Mouse (Mus musculus) urinary bladder, adult 2 months (tissue): ENCODE results near the gene Ehf. TPM values are rescaled to one million over a fixed set of nuclear protein-coding genes. Genes with fewer than 3 reads are reported as not detected.

Experiments used
- DNase-seq: peaks from one replicate; pipeline ENCODE4 v3.0.0; 2022; ENCODE audit warnings: low spot score
- polyA plus RNA-seq: library from polyadenylated mRNA; depleted of rRNA; stranded (reverse); fragments of >200 nt; gene quantifications from 2 replicates; pipeline ENCODE4 v1.2.3, GENCODE M21; 2012; rRNA removed

Gene Ehf
- 38.2 and 39.6 TPM in 2 replicates for polyA plus RNA-seq

DNA sequence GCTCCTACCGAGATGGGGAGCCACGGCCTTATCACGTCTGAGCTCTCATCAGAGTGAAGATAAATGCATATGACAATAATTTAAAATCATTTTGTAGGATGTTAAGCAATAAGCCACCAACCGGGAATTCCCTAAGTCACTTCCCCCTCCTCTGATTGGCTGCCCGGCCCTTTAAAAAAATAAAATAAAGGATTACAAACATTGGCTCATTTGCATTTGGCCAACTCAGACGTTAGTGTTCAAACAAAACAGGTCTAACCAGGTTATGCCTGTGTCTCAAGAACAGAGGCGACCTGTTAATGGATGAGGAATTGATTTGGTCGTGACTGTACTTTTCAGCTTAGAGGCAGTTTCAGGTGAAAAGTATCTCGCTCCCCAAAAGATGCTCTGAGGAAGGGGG is at the start of gene Ehf:
Gene Ehf (minus strand): TSS at position 147 of the 400 bp plus-strand sequence.
- no peak for DNase-seq

DNA sequence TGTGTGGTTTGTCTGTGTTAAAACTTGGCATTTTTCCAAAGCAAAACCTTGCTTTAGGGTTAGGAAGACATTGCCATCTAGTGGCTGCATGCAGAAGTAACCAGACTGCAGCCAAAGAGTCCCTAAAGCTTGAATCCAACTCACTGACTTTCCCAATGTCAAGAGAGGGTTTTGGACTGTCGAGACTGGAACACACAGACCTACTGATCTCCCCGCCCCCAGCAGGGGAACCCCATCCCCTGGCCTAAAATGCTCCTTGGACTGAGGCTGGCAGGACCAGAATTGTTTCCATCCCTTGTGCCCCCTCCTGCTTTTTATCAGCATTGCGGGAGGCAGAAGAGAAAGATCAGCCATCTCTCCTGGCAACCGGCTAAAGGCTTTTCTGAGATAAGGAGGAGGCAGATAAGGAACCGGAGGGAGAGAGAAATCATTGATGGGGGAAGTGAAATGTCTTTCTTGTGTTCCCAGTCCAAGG is 44.4 kb upstream of the Ehf start:
- peak; percentile 30 for DNase-seq

- DNase-seq, result no peak
Observed at GRCm38 (mm10) chr2:103346751-103347289, 43.7 kb upstream of the Ehf start.

DNA sequence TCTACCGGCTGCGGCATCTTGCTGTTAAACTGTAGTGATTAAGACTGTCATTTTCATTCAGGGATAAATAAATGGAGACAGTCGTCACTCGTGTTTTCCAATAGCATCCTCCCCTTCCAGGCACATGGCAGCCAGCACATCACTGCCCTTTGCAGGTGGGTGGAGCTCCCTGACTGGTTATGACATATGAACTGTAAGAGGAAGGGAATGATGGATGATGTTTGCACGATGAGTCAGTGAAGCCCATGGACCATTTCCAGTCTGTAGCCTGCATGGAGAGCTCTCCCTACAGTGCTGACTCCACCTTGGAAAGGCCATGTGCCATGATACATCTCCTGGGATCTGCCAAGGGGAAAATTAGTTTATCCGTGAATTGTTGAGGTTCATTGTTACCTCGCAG is 40.5 kb upstream of the Ehf start:
- DNase-seq, result no peak

DNA sequence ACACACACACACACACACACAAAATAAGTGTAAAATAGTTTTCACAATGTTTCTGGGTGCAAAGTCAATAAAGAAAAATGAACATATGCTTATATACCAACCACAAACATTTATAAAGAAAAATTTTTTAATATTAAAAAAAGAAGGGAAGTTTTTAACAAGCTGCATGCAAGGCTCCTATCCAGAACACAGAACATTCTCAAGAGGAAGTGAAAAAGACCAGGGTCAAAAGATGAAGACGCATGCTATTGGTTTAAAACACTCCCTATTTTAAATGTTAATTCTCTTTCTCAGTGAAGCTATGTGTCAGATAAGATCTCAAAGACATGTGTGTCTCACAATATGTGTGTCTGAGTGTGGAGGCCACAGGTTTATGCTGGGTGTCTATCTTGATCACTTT is 39.0 kb upstream of the Ehf start:
- no peak for DNase-seq

- DNase-seq, result no peak
Observed at GRCm38 (mm10) chr2:103341375-103341971, 38.4 kb upstream of the Ehf start.

DNA sequence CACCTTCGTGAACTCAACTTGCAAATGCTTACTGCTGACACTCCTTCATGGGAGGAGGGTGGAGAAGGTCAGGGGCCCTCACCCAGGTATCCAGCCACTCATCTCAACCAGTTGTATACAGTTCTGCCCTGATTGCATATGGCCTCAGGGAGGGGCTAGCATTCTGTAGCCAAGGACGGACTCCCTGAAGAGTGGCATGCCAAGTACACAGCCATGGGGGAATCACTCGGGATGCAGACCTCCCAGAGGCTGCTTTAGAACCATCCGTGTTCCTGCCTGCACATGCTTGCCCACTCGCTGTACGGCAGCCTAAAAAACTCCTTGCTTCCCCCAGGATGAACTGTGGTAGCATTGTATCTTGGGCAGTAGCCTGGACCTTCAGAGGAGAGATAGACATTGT is 35.6 kb upstream of the Ehf start:
- no peak for DNase-seq

GRCm38 (mm10) chr2:103337370-103337769 is 34.3 kb upstream of the Ehf start:
- DNase-seq, result no peak

DNA sequence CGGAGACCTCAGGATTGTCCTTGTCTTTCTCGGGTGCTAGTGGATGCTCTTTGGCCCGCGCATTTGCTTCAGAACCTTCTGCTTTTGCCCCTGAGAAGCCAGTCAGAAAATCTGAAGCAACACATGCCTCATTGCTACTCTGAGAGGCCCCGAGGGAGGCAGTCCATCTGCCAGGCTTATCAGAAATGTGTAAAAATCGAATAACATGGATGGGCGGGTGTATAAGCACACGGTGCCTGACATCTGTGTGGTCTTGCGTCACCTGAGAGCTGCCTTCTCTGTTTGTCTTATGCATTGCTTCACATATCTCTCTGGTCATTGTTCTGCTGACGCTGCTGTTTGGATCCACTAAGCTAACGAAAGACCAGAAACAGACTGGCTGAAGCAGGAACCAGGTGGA is 33.5 kb upstream of the Ehf start:
- DNase-seq, result no peak

DNA sequence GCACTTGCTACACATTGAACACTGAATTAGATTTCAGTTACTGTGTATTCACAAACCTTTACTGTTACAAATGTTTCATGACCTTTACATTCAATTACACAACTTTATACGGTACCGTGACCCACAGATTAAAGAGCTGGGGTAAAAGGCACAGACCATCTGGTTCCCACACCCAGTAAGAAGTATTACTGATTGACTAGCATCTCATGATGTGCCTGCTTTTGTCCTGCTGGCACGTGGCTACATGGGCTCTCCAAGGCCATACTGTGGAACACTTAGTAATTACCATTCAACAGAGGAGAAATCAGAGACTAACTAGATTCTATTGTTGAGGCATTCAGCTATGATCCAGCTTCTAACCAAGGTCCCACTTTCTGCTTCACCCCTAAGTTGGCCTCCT is 32.9 kb upstream of the Ehf start:
- DNase-seq, result no peak

DNA sequence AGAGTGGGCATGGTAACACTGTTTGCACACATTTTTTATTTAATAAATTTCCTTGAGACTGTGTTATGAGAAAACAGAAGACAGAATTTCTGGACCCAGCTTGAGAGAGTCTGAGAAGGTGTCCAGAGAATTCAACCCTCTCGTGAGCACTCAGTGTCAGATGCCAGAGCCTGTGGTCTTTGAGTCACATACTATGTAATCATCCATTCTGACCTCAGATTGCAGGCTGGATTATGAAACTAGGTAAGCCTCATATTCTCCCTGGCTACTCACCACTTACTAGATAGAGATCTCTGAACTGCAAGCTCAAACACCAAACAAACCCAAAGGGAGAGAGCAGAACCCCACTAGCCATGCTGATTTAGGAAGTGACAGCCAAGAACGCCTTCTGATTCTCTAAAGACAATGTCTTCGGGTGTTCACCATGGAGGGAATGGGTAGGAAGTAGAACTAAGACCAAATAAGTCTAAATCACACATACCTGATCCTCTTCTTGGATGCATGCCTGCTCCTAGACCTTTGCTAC is 28.7 kb upstream of the Ehf start:
- no peak for DNase-seq

GRCm38 (mm10) chr2:103328731-103329130 is 25.7 kb upstream of the Ehf start:
- DNase-seq, result no peak

DNA sequence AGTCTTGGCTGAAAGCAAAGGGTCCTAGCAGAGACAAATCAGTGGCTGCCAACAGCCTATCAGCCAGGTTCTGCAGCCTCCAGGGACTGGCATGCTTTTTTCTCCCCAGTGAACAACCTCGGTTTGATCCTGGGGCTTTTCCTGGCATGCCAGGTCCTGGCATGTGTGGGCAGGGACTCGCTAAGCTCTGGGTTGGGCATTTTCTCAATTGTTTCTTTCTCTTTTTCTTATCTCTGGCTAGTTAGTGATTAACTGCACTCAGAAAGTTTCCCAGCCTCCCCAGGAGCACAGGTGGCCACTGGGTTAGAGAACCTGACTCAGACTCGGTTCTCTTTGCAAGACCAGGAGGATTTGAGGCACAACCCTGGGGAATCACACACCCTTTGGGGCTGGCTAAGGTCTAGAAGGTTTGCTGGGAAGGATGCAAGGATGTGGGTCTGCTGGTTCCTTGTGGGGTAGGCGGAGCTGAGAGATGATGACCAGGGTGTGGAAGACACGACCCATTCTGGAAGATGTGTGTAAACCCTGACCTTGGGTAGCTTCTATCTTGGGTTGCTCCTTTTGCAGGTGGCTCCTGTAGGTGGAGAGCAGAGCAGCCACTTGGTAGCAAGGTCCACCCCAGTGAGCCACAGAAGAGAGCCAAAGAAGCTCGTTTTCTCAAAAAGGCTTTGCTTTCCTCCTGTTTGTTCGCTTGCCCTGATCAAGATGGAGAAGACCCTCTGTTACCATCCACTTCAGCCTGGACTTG is 22.4 kb upstream of the Ehf start:
- DNase-seq, result no peak

GRCm38 (mm10) chr2:103324320-103324719 is 21.2 kb upstream of the Ehf start:
- no peak for DNase-seq

DNA sequence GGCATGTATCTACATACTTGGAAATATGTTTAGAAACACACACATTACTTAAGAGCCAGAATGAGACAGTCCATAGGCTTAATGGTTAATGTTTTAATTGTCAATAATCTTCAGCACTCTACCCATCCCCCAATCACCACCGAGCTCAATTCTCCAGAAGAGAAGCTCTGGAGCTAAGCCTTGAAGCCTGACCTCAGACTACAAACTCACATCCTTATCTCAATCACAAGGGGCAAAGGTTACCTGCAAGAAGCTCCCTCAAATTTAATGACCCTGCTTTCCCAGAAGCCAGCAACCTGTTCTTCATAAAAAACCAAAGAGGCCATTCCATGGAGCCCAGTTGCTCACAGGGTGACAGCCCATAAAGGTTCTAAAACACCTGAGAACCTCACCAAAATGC is 19.1 kb upstream of the Ehf start:
- DNase-seq, result no peak

- no peak for DNase-seq
Observed at GRCm38 (mm10) chr2:103321638-103322037, 18.6 kb upstream of the Ehf start.

- DNase-seq, result no peak
Observed at GRCm38 (mm10) chr2:103314002-103314401, 10.9 kb upstream of the Ehf start.

GRCm38 (mm10) chr2:103312640-103313039 is 9.6 kb upstream of the Ehf start:
- DNase-seq, result no peak

GRCm38 (mm10) chr2:103310663-103311062 is 7.6 kb upstream of the Ehf start:
- no peak for DNase-seq

- no peak for DNase-seq
Observed at GRCm38 (mm10) chr2:103306686-103307085, 3.6 kb upstream of the Ehf start.

DNA sequence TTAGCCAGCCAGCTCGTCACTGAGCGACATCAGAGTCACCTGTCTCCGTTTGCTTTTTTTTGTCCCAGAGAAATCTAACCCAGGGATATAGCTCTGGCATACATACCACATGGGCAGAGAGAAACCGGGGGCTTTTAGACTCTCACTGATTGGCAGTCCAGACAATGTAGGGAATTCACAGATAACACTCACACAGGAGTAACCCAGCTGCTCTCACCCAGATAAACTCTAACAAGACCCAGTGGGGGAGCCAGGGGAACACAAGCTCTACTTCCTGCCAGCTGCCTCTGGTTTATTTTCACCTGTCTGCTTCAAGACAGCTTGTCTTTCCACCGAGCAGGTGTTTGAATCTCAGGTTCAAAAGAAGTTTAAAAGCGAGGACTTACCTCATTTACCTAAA is 409 bp downstream of the Ehf start:
- no peak for DNase-seq

DNA sequence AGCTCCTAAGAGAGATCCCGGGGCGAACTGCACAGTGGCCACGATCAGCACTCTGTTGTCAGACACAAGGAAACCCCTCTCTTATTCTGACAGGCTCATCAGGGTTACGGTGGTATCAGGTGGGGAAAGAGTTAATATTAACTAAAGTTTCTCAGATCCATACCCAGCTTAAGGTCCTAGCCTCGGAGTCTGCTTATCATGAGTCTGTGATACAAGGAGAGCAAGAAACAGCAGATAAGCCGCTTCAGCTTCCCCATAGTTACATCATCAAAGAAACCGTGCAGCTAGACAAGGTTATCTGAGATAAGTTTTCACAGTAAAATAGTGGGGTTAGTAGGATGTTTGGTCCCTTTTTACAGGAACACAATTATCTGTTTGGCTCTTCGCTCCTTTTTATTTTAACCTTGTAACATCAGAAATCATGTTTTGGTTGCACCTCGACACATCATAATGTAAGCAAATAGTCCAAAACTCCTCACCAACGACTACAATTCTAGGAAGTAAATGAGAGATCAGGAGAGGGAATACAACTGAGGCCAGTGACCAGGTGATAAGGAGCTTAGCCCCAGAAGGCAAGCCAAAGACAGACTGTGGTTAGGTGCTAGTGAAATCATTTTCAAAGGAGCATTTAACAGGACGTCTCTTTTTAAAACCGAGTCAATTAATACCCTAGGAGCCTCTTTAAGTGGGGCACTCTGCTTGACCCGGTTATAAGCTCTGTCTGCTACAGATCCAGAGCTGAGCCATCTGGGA is 4.2 kb downstream of the Ehf start:
- DNase-seq, result no peak
